In the genomic region with DNA sequence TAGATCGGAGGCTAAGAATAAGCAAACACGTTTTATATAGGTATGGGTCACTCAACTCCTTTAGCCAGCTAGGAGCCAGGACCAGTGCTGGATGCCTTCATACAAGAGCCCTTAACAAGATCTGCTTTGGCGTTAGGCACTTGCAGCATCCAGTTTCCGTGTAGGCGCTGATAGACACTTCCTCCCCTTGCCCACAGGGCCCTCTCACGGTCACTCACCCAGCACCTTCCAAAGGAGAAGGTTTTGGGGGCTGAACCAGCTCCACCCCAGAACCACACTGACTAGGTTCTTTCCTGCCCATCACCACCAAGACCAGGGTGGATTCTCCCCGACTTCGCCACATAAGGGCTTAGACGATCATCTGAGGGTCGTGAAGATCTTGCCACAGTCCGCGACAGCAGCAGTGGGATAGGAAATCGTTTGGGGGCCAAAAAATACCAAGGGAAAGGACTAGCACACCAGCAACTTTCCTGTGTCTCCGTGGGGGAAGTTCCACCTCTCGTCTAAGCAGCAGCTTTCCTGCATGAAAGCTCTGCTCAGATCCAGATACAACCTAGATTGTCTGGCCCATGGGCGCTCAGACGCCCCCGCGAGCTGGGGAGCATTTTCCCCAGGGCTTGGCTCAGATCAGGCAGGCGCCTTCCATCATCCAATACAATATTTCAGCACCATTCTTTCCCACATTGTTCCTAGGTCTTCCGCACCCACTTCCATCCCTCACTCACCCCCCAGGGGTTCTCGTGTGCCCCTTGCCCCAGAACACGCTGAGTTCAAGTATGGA, we compare ENCODE assay signal across 8 mouse cellular contexts. TPM values are rescaled to one million over a fixed set of nuclear protein-coding genes. Genes with fewer than 3 reads are reported as not detected.
A peak's percentile ranks its signal among the peaks of the same experiment; 100 is the strongest.
DNase-seq lines count a peak whose midpoint lies in the region; ATAC-seq and TF ChIP-seq lines count a peak whose summit lies in the region.

No protein-coding gene starts in this region.

- TF ChIP-seq CTCF in left cerebral cortex, adult 2 months (IDR thresholded peaks at IDR 0.05) = no peak; the same call in 1 of the 2 replicates
- no peak for TF ChIP-seq CTCF in hindbrain, postnatal 0 days (IDR thresholded peaks at IDR 0.05; ENCODE audit: low read depth)
- no peak for TF ChIP-seq CTCF in midbrain, postnatal 0 days (IDR thresholded peaks at IDR 0.05)

- no peaks in the 10 kb centered on the region for H3K36me3 ChIP-seq in hindbrain, postnatal 0 days (ENCODE audit: insufficient read depth, low read length)
- no peaks in the 10 kb centered on the region for H3K36me3 ChIP-seq in midbrain, postnatal 0 days (ENCODE audit: insufficient read depth, low read length)

- H3K27me3 ChIP-seq in hindbrain, postnatal 0 days (ENCODE audit: insufficient read depth, low read length) = peaks cover 19% of the 10 kb centered on the region
- H3K27me3 ChIP-seq in midbrain, postnatal 0 days (ENCODE audit: insufficient read depth, low read length) = peaks cover 10% of the 10 kb centered on the region

- H3K9ac ChIP-seq in hindbrain, postnatal 0 days (replicated peaks; ENCODE audit: low read length) = peak overlapping the region; percentile 38; the same call in 1 of the 2 replicates
- peak overlapping the region; percentile 56 for H3K9ac ChIP-seq in midbrain, postnatal 0 days (replicated peaks; ENCODE audit: low read length, poor library complexity, severe bottlenecking)

- no peaks in the 10 kb centered on the region for H3K9me3 ChIP-seq in hindbrain, postnatal 0 days (ENCODE audit: low read length)
- H3K9me3 ChIP-seq in midbrain, postnatal 0 days (ENCODE audit: low read length) = no peaks in the 10 kb centered on the region

- H3K4me3 ChIP-seq in left cerebral cortex, adult 2 months = peak overlapping the region; percentile 70
- H3K4me3 ChIP-seq in hindbrain, postnatal 0 days (ENCODE audit: low read length) = peak overlapping the region; percentile 45
- peak overlapping the region; percentile 51 for H3K4me3 ChIP-seq in midbrain, postnatal 0 days (ENCODE audit: low read depth, low read length)

- H3K27ac ChIP-seq in left cerebral cortex, adult 2 months = peak overlapping the region; percentile 97
- H3K27ac ChIP-seq in hindbrain, postnatal 0 days = no peak overlapping the region
- no peak overlapping the region for H3K27ac ChIP-seq in midbrain, postnatal 0 days (ENCODE audit: low read depth, low read length)

- intact Hi-C loops in left cerebral cortex, adult 2 months (cut with DNase I) = loop anchor here (1.0 to 10.0 kb wide), 2 partner anchors 61 to 273 kb away; a partner anchor contains a TSS
- intact Hi-C loops in left cerebral cortex, postnatal 14 days (cut with DNase I) = loop anchor here (2.0 to 10.0 kb wide), 3 partner anchors 61 to 380 kb away; a partner anchor contains a TSS
- intact Hi-C loops in gastrocnemius, postnatal 36 days (cut with DNase I) = no loop called here

- H3K4me1 ChIP-seq in hindbrain, postnatal 0 days (ENCODE audit: insufficient read depth, low read length) = peaks cover 5% of the 10 kb centered on the region; the same call in 1 of the 2 replicates
- H3K4me1 ChIP-seq in midbrain, postnatal 0 days (ENCODE audit: insufficient read depth, low read length) = peaks cover 8% of the 10 kb centered on the region

- peak overlapping the region; percentile 94 for H3K4me2 ChIP-seq in hindbrain, postnatal 0 days (ENCODE audit: low read depth, low read length)
- peak overlapping the region; percentile 96 for H3K4me2 ChIP-seq in midbrain, postnatal 0 days (ENCODE audit: low read depth, low read length, poor library complexity, severe bottlenecking)

- no peak for DNase-seq in left cerebral cortex, adult 2 months (ENCODE audit: extremely low spot score in 1 of 2, low spot score in 2 of 2)
- no peak for DNase-seq in left cerebral cortex, postnatal 14 days (ENCODE audit: low spot score in 2 of 2)
- peak; percentile 22 for DNase-seq in embryo, embryonic 9.5 days (ENCODE audit: extremely low spot score)
- no peak for DNase-seq in hindbrain, postnatal 0 days (ENCODE audit: low spot score)
- DNase-seq in midbrain, postnatal 0 days (ENCODE audit: low spot score) = no peak
- no peak for DNase-seq in gastrocnemius, postnatal 36 days
- DNase-seq in testis, postnatal 10 days (ENCODE audit: low spot score) = no peak
- no peak for DNase-seq in urinary bladder, postnatal 25 days (ENCODE audit: low spot score)

- ATAC-seq in hindbrain, postnatal 0 days = 0 out of 2 replicates have a peak, but pooled peaks have one; percentile 7
- no peak for ATAC-seq in midbrain, postnatal 0 days (ENCODE audit: low FRiP score)

- 3% methylated on average over 23 of the region's 23 CpGs for WGBS in hindbrain, postnatal 0 days
- WGBS in midbrain, postnatal 0 days = 3% methylated on average over 23 of the region's 23 CpGs

RNA-seq across cellular contexts. Expression of a gene that starts 0.8 kb away (rescaled TPM):
- total RNA-seq in left cerebral cortex, adult 2 months (2021) = 1,000 to 10,000 TPM; 1,927 to 1,950 TPM
- 1,000 to 10,000 TPM; 2,700 to 3,013 TPM for total RNA-seq in left cerebral cortex, postnatal 14 days (2021)
- total RNA-seq in hindbrain, postnatal 0 days (2014; rRNA removed) = 6.0 and 8.3 TPM in 2 replicates
- 11.9 and 15.4 TPM in 2 replicates for polyA plus RNA-seq in hindbrain, postnatal 0 days (2015; fragmentation: Nextera tagmentation; extraction: Ambion mirVana)
- 35.7 and 58.1 TPM in 2 replicates for total RNA-seq in midbrain, postnatal 0 days (2014; rRNA removed)
- 80.4 and 80.6 TPM in 2 replicates for polyA plus RNA-seq in midbrain, postnatal 0 days (2015; fragmentation: Nextera tagmentation; extraction: Ambion mirVana)
- under 1 TPM; 0.35 to 0.66 TPM for total RNA-seq in gastrocnemius, postnatal 36 days (2021)

RNA-seq across cellular contexts. Expression of a gene that starts 3.6 kb away (rescaled TPM):
- total RNA-seq in left cerebral cortex, adult 2 months (2021) = 10 to 100 TPM; 17.1 to 18.8 TPM
- 10 to 100 TPM; 14.4 to 19.2 TPM for total RNA-seq in left cerebral cortex, postnatal 14 days (2021)
- total RNA-seq in hindbrain, postnatal 0 days (2014; rRNA removed) = 9.7 and 18.7 TPM in 2 replicates
- 12.5 and 15.5 TPM in 2 replicates for polyA plus RNA-seq in hindbrain, postnatal 0 days (2015; fragmentation: Nextera tagmentation; extraction: Ambion mirVana)
- 15.2 and 15.8 TPM in 2 replicates for total RNA-seq in midbrain, postnatal 0 days (2014; rRNA removed)
- 14.9 and 16.1 TPM in 2 replicates for polyA plus RNA-seq in midbrain, postnatal 0 days (2015; fragmentation: Nextera tagmentation; extraction: Ambion mirVana)
- 1 to 10 TPM; 3.5 TPM for total RNA-seq in gastrocnemius, postnatal 36 days (2021)

RNA-seq across cellular contexts. Expression of a gene that starts 12.9 kb away (rescaled TPM):
- total RNA-seq in left cerebral cortex, adult 2 months (2021) = 1 to 10 TPM; 4.1 to 4.5 TPM
- total RNA-seq in left cerebral cortex, postnatal 14 days (2021) = 1 to 10 TPM; 2.8 TPM
- total RNA-seq in hindbrain, postnatal 0 days (2014; rRNA removed) = 3.0 and 3.9 TPM in 2 replicates
- polyA plus RNA-seq in hindbrain, postnatal 0 days (2015; fragmentation: Nextera tagmentation; extraction: Ambion mirVana) = 1.3 and 1.6 TPM in 2 replicates
- total RNA-seq in midbrain, postnatal 0 days (2014; rRNA removed) = 0.90 and 6.1 TPM in 2 replicates
- 1.6 and 1.7 TPM in 2 replicates for polyA plus RNA-seq in midbrain, postnatal 0 days (2015; fragmentation: Nextera tagmentation; extraction: Ambion mirVana)
- total RNA-seq in gastrocnemius, postnatal 36 days (2021) = 1 to 10 TPM; 1.8 to 3.6 TPM

RNA-seq across cellular contexts. Expression of a gene that starts 24.1 kb away (rescaled TPM):
- total RNA-seq in left cerebral cortex, adult 2 months (2021) = 10 to 100 TPM; 19.6 to 22.5 TPM
- 10 to 100 TPM; 28.8 to 34.2 TPM for total RNA-seq in left cerebral cortex, postnatal 14 days (2021)
- 34.2 and 43.7 TPM in 2 replicates for total RNA-seq in hindbrain, postnatal 0 days (2014; rRNA removed)
- polyA plus RNA-seq in hindbrain, postnatal 0 days (2015; fragmentation: Nextera tagmentation; extraction: Ambion mirVana) = 36.1 and 37.9 TPM in 2 replicates
- 29.1 and 39.3 TPM in 2 replicates for total RNA-seq in midbrain, postnatal 0 days (2014; rRNA removed)
- polyA plus RNA-seq in midbrain, postnatal 0 days (2015; fragmentation: Nextera tagmentation; extraction: Ambion mirVana) = 35.1 and 38.6 TPM in 2 replicates
- 10 to 100 TPM; 20.8 to 23.3 TPM for total RNA-seq in gastrocnemius, postnatal 36 days (2021)

Comparison
In these comparisons a context has a peak if more than half of its experiments do, and no peak if none do; other contexts are left out.
1. RNA of a gene that starts 0.8 kb away (total RNA-seq): 2,700 to 3,013 TPM in left cerebral cortex, postnatal 14 days and 1,927 to 1,950 TPM in left cerebral cortex, adult 2 months; 35.7 to 58.1 TPM in midbrain, postnatal 0 days, 6.0 to 8.3 TPM in hindbrain, postnatal 0 days and 0.35 to 0.66 TPM in gastrocnemius, postnatal 36 days; every median in the first group is over 10 times any median in the second.
2. Peak in every context shown above with its lines, with median percentiles within 50 percentile points of each other: H3K4me3 ChIP-seq.